Mouse (Mus musculus): ENCODE measurements around the gene Lrrc56.

GRCm38 (mm10) chr7:141155362-141155761 lies 38.6 kb upstream of the Lrrc56 start:
- TF ChIP-seq CTCF (IDR thresholded peaks at IDR 0.05; ENCODE audit: low read depth): no peak
- no peak for TF ChIP-seq EP300 (IDR thresholded peaks at IDR 0.05; ENCODE audit: low read depth)
